Mouse (Mus musculus) intestine, postnatal 0 days (tissue): ENCODE measurements around the gene Tbc1d19. TPM values are rescaled to one million over a fixed set of nuclear protein-coding genes. Genes with fewer than 3 reads are reported as not detected.

ENCODE experiments used
- ATAC-seq: fragments of 200-750 bp; cut with Nextera tagmentation; 2 replicates; pipeline ENCODE4 v1.8.0; 2017; ENCODE audit warnings: mild to moderate bottlenecking, moderate TSS enrichment, moderate library complexity
- H3K27ac ChIP-seq: fragments of 300-500 bp; sonication (generic); 2 replicates; pipeline ENCODE4 v1.5.1; 2014; ENCODE audit warnings: mild to moderate bottlenecking, low read depth, low read length, moderate library complexity
- H3K27me3 ChIP-seq: fragments of 300-500 bp; sonication (generic); replicated peaks from 2 replicates; pipeline ENCODE4 v1.6.1; 2014; ENCODE audit warnings: low read length, mixed read lengths; ENCODE audit not compliant: control insufficient read depth, insufficient read depth
- H3K36me3 ChIP-seq: fragments of 300-500 bp; sonication (generic); 2 replicates; pipeline ENCODE4 v1.6.1; 2014; ENCODE audit warnings: mild to moderate bottlenecking, moderate library complexity; ENCODE audit not compliant: control insufficient read depth, insufficient read depth
- H3K4me1 ChIP-seq: fragments of 300-500 bp; sonication (generic); replicated peaks from 2 replicates; pipeline ENCODE4 v1.6.1; 2014; ENCODE audit warnings: antibody characterized with exemption, low read length, mixed read lengths; ENCODE audit not compliant: control insufficient read depth, insufficient read depth
- H3K4me2 ChIP-seq: fragments of 300-500 bp; sonication (generic); replicated peaks from 2 replicates; pipeline ENCODE4 v1.6.1; 2014; ENCODE audit warnings: low read depth, mild to moderate bottlenecking, moderate library complexity
- H3K4me3 ChIP-seq: fragments of 300-500 bp; sonication (generic); 2 replicates; pipeline ENCODE4 v1.5.1; 2014; ENCODE audit warnings: low read depth, low read length
- H3K9ac ChIP-seq: fragments of 300-500 bp; sonication (generic); 2 replicates; pipeline ENCODE4 v1.6.1; 2014; ENCODE audit warnings: mild to moderate bottlenecking, low read depth, low read length
- H3K9me3 ChIP-seq: fragments of 300-500 bp; sonication (generic); 2 replicates; pipeline ENCODE4 v1.6.1; 2016; ENCODE audit warnings: mixed run types; ENCODE audit not compliant: control insufficient read depth
- CTCF ChIP-seq: sonication (generic); IDR thresholded peaks from 2 replicates; pipeline ENCODE4 v1.5.1; 2016; ENCODE audit warnings: low read depth, mild to moderate bottlenecking, control low read depth, antibody characterized with exemption, moderate library complexity
- WGBS: fragments of 180-500 bp; shearing (Covaris S2); extraction: QIAGEN DNeasy Blood & Tissue Kit; methylation state at CpG from one replicate; pipeline ENCODE4 v1.1.7; 2014; 5-methylcytosine and 5-hydroxymethylcytosine counted together
- polyA plus RNA-seq: library from polyadenylated mRNA; unstranded; fragments of >200 nt; fragmentation: Nextera tagmentation; extraction: Ambion mirVana; gene quantifications from 2 replicates; pipeline ENCODE4 v1.2.1, GENCODE M21; 2015

Tbc1d19 gene
- polyA plus RNA-seq, 1 experiment from 2014 or later, result 8.3 TPM

DNA sequence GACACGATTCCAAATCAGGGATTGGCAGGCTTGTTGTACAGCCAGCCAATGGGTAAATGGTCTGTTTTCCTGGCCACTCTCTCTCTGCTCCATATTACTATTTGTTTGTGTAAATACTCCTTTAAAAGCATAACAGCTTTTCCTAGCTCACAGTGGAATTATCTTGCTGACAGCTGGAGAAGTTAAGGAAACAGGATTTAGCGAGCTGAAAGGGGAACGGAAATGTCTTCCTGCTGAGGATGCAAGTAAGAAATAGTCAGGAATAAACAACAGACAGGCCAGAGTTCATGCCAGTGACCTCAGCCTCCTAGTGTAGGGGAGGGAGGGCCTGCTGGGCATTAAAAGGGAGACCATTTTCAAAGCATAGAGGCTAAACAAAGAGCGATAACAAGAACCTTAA lies 71.3 kb downstream of the Tbc1d19 start:
- no peak overlapping the region for H3K27ac ChIP-seq
- 45% methylated on average over 4 of the region's 4 CpGs for WGBS

DNA sequence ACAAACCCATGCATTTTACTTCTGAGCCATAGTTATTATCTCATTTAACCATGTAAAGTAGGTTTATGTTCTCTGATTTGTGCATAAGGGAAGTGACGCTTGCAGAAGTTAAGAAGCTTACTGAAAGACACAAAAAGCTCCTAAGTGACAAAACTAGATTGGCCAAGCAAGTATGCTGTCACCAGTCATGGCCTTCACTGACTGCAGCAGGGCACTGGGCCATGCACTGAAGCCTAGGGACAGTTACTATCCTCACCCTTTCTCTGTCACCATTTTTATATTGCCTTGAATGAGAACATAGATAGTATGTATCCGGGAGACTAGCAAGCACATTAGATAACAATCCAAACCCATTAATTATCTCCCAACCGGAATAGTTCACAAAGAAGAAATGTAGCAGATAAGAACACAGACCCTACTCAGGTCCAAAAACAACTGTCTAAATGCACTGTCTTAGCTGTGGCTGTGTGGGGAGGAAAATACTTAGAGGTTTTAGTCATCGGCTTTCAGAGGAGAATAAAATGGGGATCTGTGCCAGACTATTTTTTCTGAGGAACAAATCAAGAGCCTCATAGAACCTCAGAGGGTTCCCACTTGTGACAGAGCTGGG lies 72.1 kb downstream of the Tbc1d19 start:
- no peak overlapping the region for H3K27ac ChIP-seq
- no peaks in the 10 kb centered on the region for H3K4me1 ChIP-seq
- WGBS, result 68% methylated on average over 4 of the region's 4 CpGs
- ATAC-seq, result no peak
- no peaks in the 10 kb centered on the region for H3K27me3 ChIP-seq
- no peaks in the 10 kb centered on the region for H3K9me3 ChIP-seq
- no peak overlapping the region for H3K9ac ChIP-seq
- H3K4me2 ChIP-seq, result no peak overlapping the region
- TF ChIP-seq CTCF, result no peak
- no peaks in the 10 kb centered on the region for H3K36me3 ChIP-seq
- no peak overlapping the region for H3K4me3 ChIP-seq

More for the DNA sequence above, 71.3 kb downstream of the Tbc1d19 start:
- no peaks in the 10 kb centered on the region for H3K9me3 ChIP-seq
- TF ChIP-seq CTCF, result no peak
- no peak for ATAC-seq
- no peak overlapping the region for H3K9ac ChIP-seq
- no peaks in the 10 kb centered on the region for H3K4me1 ChIP-seq
- H3K4me2 ChIP-seq, result no peak overlapping the region
- H3K4me3 ChIP-seq, result no peak overlapping the region
- H3K36me3 ChIP-seq, result no peaks in the 10 kb centered on the region
- H3K27me3 ChIP-seq, result no peaks in the 10 kb centered on the region

DNA sequence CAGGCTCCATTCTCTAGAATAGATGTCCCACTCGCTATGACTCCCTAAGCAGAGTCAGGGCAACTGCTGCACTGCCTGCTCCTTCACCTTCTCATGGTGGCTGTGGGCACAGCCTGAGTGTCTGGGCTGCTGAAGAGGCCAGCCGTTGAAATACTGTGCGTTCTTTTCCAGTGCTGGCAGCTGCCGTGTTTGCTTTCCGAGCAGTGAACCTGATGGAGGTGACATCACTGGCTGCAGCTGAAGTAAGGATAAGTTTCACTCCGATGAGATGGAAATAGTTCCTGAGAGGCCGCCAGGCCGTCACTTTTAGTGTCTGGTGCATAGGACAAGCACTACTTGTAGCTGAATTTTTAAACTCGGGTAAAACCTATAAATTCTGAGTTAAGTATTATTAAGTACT lies 92.0 kb downstream of the Tbc1d19 start:
- Histone ChIP-seq H3K9me3 (no peaks in the 10 kb centered on the region), H3K27me3 (no peaks in the 10 kb centered on the region), H3K4me2 (no peak overlapping the region), H3K27ac (no peak overlapping the region), H3K4me3 (no peak overlapping the region), H3K9ac (no peak overlapping the region), H3K4me1 (no peaks in the 10 kb centered on the region), H3K36me3 (peaks cover 3% of the 10 kb centered on the region; the same call in 1 of the 2 replicates)
- ATAC-seq, result no peak
- WGBS, result 73% methylated on average over 9 of the region's 9 CpGs
- no peak for TF ChIP-seq CTCF

DNA sequence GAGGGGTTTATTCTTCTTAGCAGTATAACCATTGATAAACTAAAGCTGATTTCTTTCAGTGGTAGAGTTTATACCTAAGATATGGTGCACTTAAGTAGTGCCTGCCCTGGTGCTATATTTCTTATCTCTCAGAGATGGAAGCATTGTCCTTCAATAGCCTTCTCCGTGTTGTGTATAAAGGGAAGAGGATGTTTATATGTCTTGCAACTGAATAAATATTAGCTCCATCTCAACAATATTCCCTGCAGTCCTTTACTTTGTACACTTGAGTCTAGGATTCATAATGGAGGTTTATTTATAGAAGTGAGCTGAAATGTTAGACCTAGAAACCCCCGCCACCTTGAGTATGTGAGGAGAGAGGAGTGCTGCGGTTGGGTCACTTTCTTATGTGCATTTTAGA lies 93.4 kb downstream of the Tbc1d19 start:
- 56% methylated on average over 3 of the region's 3 CpGs for WGBS
- H3K27ac ChIP-seq, result no peak overlapping the region
- H3K9ac ChIP-seq, result no peak overlapping the region
- H3K36me3 ChIP-seq, result peaks cover 3% of the 10 kb centered on the region; the same call in 1 of the 2 replicates
- no peak for TF ChIP-seq CTCF
- H3K4me2 ChIP-seq, result no peak overlapping the region
- no peak overlapping the region for H3K4me3 ChIP-seq
- no peaks in the 10 kb centered on the region for H3K4me1 ChIP-seq
- ATAC-seq, result no peak
- H3K9me3 ChIP-seq, result no peaks in the 10 kb centered on the region
- no peaks in the 10 kb centered on the region for H3K27me3 ChIP-seq

DNA sequence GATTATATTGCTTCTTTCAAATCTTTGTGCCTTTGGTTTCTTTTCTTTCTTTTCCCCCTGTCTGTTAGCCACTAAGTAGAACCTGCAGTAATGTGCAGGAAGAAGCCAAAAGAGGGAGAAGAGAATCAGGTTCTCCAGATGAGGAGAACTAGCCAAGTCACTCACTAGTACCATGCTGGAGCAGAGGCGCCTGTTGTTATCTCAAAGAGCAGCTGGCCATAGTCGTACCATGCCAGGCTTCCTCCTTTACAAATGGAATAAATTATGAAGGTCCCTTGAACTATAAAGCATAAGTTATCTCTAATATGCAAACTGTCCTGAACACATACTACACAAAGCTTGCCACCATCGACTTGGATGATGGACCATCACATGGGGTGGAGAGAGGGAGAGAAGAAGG lies 99.8 kb downstream of the Tbc1d19 start:
- Histone ChIP-seq H3K27ac (no peak overlapping the region), H3K9ac (no peak overlapping the region), H3K36me3 (peaks cover 3% of the 10 kb centered on the region; the same call in 1 of the 2 replicates), H3K27me3 (no peaks in the 10 kb centered on the region), H3K4me2 (no peak overlapping the region), H3K4me3 (no peak overlapping the region), H3K4me1 (no peaks in the 10 kb centered on the region), H3K9me3 (peaks cover 4% of the 10 kb centered on the region; the same call in 1 of the 2 replicates)
- no peak for ATAC-seq
- TF ChIP-seq CTCF, result no peak
- 90% methylated on average over 3 of the region's 3 CpGs for WGBS

DNA sequence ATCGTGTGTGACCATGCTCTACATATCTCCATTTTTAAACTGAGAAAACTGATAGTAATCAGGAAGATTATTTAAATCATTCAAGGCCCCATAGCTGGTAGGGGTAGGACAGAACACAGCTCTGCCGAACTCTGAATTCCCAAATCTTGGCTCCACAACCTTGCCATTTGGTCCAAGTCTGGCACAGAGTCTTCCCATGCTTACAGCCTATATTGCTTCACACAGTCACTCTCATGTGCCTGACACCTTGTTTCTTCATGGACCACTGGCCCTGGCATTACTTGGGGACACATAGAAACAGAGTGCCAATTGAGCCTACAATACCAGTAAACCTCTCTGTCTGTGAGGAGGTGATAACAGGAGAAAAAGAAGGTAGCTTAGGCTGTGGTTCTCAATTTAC lies 111.0 kb downstream of the Tbc1d19 start:
- Histone ChIP-seq H3K4me2 (no peak overlapping the region), H3K9me3 (0 out of 2 replicates have a peak, but pooled peaks cover 3% of the 10 kb centered on the region), H3K36me3 (no peaks in the 10 kb centered on the region), H3K4me1 (no peaks in the 10 kb centered on the region), H3K27ac (no peak overlapping the region), H3K4me3 (no peak overlapping the region), H3K9ac (no peak overlapping the region), H3K27me3 (no peaks in the 10 kb centered on the region)
- no peak for TF ChIP-seq CTCF
- no peak for ATAC-seq
- WGBS, result 89% methylated on average over 2 of the region's 2 CpGs
